Mouse (Mus musculus): ENCODE data around the gene Zfp428. TPM values are rescaled to one million over a fixed set of nuclear protein-coding genes. Genes with fewer than 3 reads are reported as not detected.

The Zfp428 gene
- polyA plus RNA-seq, 1 experiment, result 9.5 TPM

GRCm38 (mm10) chr7:24538701-24539100, 31.9 kb downstream of the Zfp428 start:
- Histone ChIP-seq H3K4me3 (ENCODE audit: insufficient read depth, low read depth, low read length) (no peak overlapping the region), H3K27ac (ENCODE audit: insufficient read depth, low read depth, low read length) (no peak overlapping the region), H3K36me3 (ENCODE audit: control insufficient read depth, insufficient read depth, low read length) (no peaks in the 10 kb centered on the region; the same call in 1 of the 2 replicates), H3K4me1 (ENCODE audit: control insufficient read depth, insufficient read depth, low read length) (0 out of 2 replicates have a peak, but pooled peaks cover 2% of the 10 kb centered on the region), H3K27me3 (replicated peaks; ENCODE audit: control insufficient read depth, insufficient read depth, low read length) (no peaks in the 10 kb centered on the region)
- no peak for DNase-seq
- 85% methylated on average over 5 of the region's 5 CpGs for WGBS
- TF ChIP-seq POLR2A (IDR thresholded peaks at IDR 0.05; ENCODE audit: low read depth, low read length) (no peak), CTCF (conservative IDR thresholded peaks at IDR 0.05; ENCODE audit: insufficient read depth, insufficient read length, low read depth, low read length) (no peak)

- Histone ChIP-seq H3K27me3 (replicated peaks; ENCODE audit: control insufficient read depth, insufficient read depth, low read length) (no peaks in the 10 kb centered on the region), H3K27ac (ENCODE audit: insufficient read depth, low read depth, low read length) (no peak overlapping the region), H3K4me3 (ENCODE audit: insufficient read depth, low read depth, low read length) (no peak overlapping the region), H3K36me3 (ENCODE audit: control insufficient read depth, insufficient read depth, low read length) (no peaks in the 10 kb centered on the region), H3K4me1 (ENCODE audit: control insufficient read depth, insufficient read depth, low read length) (0 out of 2 replicates have a peak, but pooled peaks cover 2% of the 10 kb centered on the region)
- no peak for TF ChIP-seq CTCF (conservative IDR thresholded peaks at IDR 0.05; ENCODE audit: insufficient read depth, insufficient read length, low read depth, low read length)
- no peak for TF ChIP-seq POLR2A (IDR thresholded peaks at IDR 0.05; ENCODE audit: low read depth, low read length)
- WGBS, result 78% methylated on average over 4 of the region's 4 CpGs
- DNase-seq, result no peak
Observed at GRCm38 (mm10) chr7:24539686-24540085, 32.9 kb downstream of the Zfp428 start.

GRCm38 (mm10) chr7:24544506-24544905, 37.7 kb downstream of the Zfp428 start:
- TF ChIP-seq CTCF (conservative IDR thresholded peaks at IDR 0.05; ENCODE audit: insufficient read depth, insufficient read length, low read depth, low read length), result no peak
- no peak for TF ChIP-seq POLR2A (IDR thresholded peaks at IDR 0.05; ENCODE audit: low read depth, low read length)
- Histone ChIP-seq H3K36me3 (ENCODE audit: control insufficient read depth, insufficient read depth, low read length) (no peaks in the 10 kb centered on the region), H3K4me3 (ENCODE audit: insufficient read depth, low read depth, low read length) (no peak overlapping the region), H3K27ac (ENCODE audit: insufficient read depth, low read depth, low read length) (no peak overlapping the region), H3K27me3 (replicated peaks; ENCODE audit: control insufficient read depth, insufficient read depth, low read length) (no peaks in the 10 kb centered on the region), H3K4me1 (ENCODE audit: control insufficient read depth, insufficient read depth, low read length) (peaks cover 11% of the 10 kb centered on the region)
- no peak for DNase-seq
- 93% methylated on average over 2 of the region's 2 CpGs for WGBS

GRCm38 (mm10) chr7:24546068-24546614, 39.3 kb downstream of the Zfp428 start, which contains the start of the genes Pinlyp and Xrcc1:
Gene Pinlyp, minus strand, starts transcription at chr7:24546118.
Gene Xrcc1, plus strand, starts transcription at chr7:24546289.
- H3K27me3 ChIP-seq (replicated peaks; ENCODE audit: control insufficient read depth, insufficient read depth, low read length), result no peaks in the 10 kb centered on the region
- H3K4me1 ChIP-seq (ENCODE audit: control insufficient read depth, insufficient read depth, low read length), result peaks cover 11% of the 10 kb centered on the region
- no peak for TF ChIP-seq CTCF (conservative IDR thresholded peaks at IDR 0.05; ENCODE audit: insufficient read depth, insufficient read length, low read depth, low read length)
- no peak for TF ChIP-seq POLR2A (IDR thresholded peaks at IDR 0.05; ENCODE audit: low read depth, low read length)
- 20% methylated on average over 13 of the region's 13 CpGs for WGBS
- no peak for DNase-seq
- peak within 1 kb of the TSS; percentile 78 for H3K4me3 ChIP-seq (ENCODE audit: insufficient read depth, low read depth, low read length)
- H3K36me3 ChIP-seq (ENCODE audit: control insufficient read depth, insufficient read depth, low read length), result no peaks in the 10 kb centered on the region
- H3K27ac ChIP-seq (ENCODE audit: insufficient read depth, low read depth, low read length), result peak within 1 kb of the TSS; percentile 72

GRCm38 (mm10) chr7:24546634-24547389, 40.0 kb downstream of the Zfp428 start:
- H3K36me3 ChIP-seq (ENCODE audit: control insufficient read depth, insufficient read depth, low read length), result no peaks in the 10 kb centered on the region
- WGBS, result under 1% methylated on average over 57 of the region's 57 CpGs
- H3K27me3 ChIP-seq (replicated peaks; ENCODE audit: control insufficient read depth, insufficient read depth, low read length), result no peaks in the 10 kb centered on the region
- DNase-seq, result peak; percentile 100
- peak overlapping the region; percentile 78 for H3K4me3 ChIP-seq (ENCODE audit: insufficient read depth, low read depth, low read length)
- peak overlapping the region; percentile 72 for H3K27ac ChIP-seq (ENCODE audit: insufficient read depth, low read depth, low read length)
- TF ChIP-seq CTCF (conservative IDR thresholded peaks at IDR 0.05; ENCODE audit: insufficient read depth, insufficient read length, low read depth, low read length) (no peak), POLR2A (IDR thresholded peaks at IDR 0.05; ENCODE audit: low read depth, low read length) (no peak)
- H3K4me1 ChIP-seq (ENCODE audit: control insufficient read depth, insufficient read depth, low read length), result peaks cover 11% of the 10 kb centered on the region

GRCm38 (mm10) chr7:24547534-24548036, 40.8 kb downstream of the Zfp428 start:
- H3K27me3 ChIP-seq (replicated peaks; ENCODE audit: control insufficient read depth, insufficient read depth, low read length), result no peaks in the 10 kb centered on the region
- WGBS, result 11% methylated on average over 13 of the region's 13 CpGs
- TF ChIP-seq CTCF (conservative IDR thresholded peaks at IDR 0.05; ENCODE audit: insufficient read depth, insufficient read length, low read depth, low read length), result no peak
- no peak for TF ChIP-seq POLR2A (IDR thresholded peaks at IDR 0.05; ENCODE audit: low read depth, low read length)
- no peaks in the 10 kb centered on the region for H3K36me3 ChIP-seq (ENCODE audit: control insufficient read depth, insufficient read depth, low read length)
- DNase-seq, result no peak
- no peak overlapping the region for H3K27ac ChIP-seq (ENCODE audit: insufficient read depth, low read depth, low read length)
- H3K4me3 ChIP-seq (ENCODE audit: insufficient read depth, low read depth, low read length), result peak overlapping the region; percentile 78
- peaks cover 18% of the 10 kb centered on the region for H3K4me1 ChIP-seq (ENCODE audit: control insufficient read depth, insufficient read depth, low read length)
